Mouse (Mus musculus) lung, postnatal 0 days (tissue): ENCODE results near the gene Hsd17b11. TPM values are rescaled to one million over a fixed set of nuclear protein-coding genes. Genes with fewer than 3 reads are reported as not detected.

Experiments
- ATAC-seq: fragments of 200-750 bp; cut with Nextera tagmentation; 2 replicates; pipeline ENCODE4 v1.8.0; 2017; ENCODE audit warnings: moderate library complexity
- DNase-seq: peaks from one replicate; pipeline ENCODE4 v3.0.0-alpha.2; 2016; ENCODE audit warnings: low spot score
- H3K27ac ChIP-seq: fragments of 300-500 bp; sonication (generic); 2 replicates; pipeline ENCODE4 v1.5.1; 2014; ENCODE audit warnings: antibody characterized with exemption, mild to moderate bottlenecking, low read length, mixed read lengths
- H3K27me3 ChIP-seq: fragments of 300-500 bp; sonication (generic); replicated peaks from 2 replicates; pipeline ENCODE4 v1.6.1; 2014; ENCODE audit warnings: low read length, mixed read lengths; ENCODE audit not compliant: insufficient read depth
- H3K36me3 ChIP-seq: fragments of 300-500 bp; sonication (generic); 2 replicates; pipeline ENCODE4 v1.6.1; 2014; ENCODE audit warnings: low read length, mixed read lengths; ENCODE audit not compliant: insufficient read depth
- H3K4me1 ChIP-seq: fragments of 300-500 bp; sonication (generic); 2 replicates; pipeline ENCODE4 v1.6.1; 2014; ENCODE audit warnings: antibody characterized with exemption, low read depth, low read length, mixed read lengths; ENCODE audit not compliant: insufficient read depth
- H3K4me2 ChIP-seq: fragments of 300-500 bp; sonication (generic); replicated peaks from 2 replicates; pipeline ENCODE4 v1.6.1; 2014; ENCODE audit warnings: low read depth, mild to moderate bottlenecking, low read length, moderate library complexity, mixed read lengths
- H3K4me3 ChIP-seq: fragments of 300-500 bp; sonication (generic); 2 replicates; pipeline ENCODE4 v1.5.1; 2014; ENCODE audit warnings: low read depth, low read length
- H3K9ac ChIP-seq: fragments of 300-500 bp; sonication (generic); replicated peaks from 2 replicates; pipeline ENCODE4 v1.6.1; 2014; ENCODE audit warnings: low read depth, mild to moderate bottlenecking
- H3K9me3 ChIP-seq: fragments of 300-500 bp; sonication (generic); 2 replicates; pipeline ENCODE4 v1.6.1; 2016; ENCODE audit warnings: low read length, mixed read lengths
- CTCF ChIP-seq: IDR thresholded peaks from 2 replicates; pipeline ENCODE4 v1.5.1; 2016; ENCODE audit warnings: antibody characterized with exemption, mild to moderate bottlenecking
- EP300 ChIP-seq: IDR thresholded peaks from 2 replicates; pipeline ENCODE4 v1.6.1; 2016; ENCODE audit warnings: antibody characterized with exemption, mild to moderate bottlenecking, control low read depth
- WGBS: fragments of 180-500 bp; shearing (Covaris S2); extraction: QIAGEN DNeasy Blood & Tissue Kit; methylation state at CpG from one replicate; pipeline ENCODE4 v1.1.7; 2014; 5-methylcytosine and 5-hydroxymethylcytosine counted together
- polyA plus RNA-seq: library from polyadenylated mRNA; unstranded; fragments of >200 nt; fragmentation: Nextera tagmentation; extraction: Ambion mirVana; gene quantifications from 2 replicates; pipeline ENCODE4 v1.2.1, GENCODE M21; 2015

Gene Hsd17b11
- polyA plus RNA-seq, 1 experiment from 2014 or later: 17.8 TPM

GRCm38 (mm10) chr5:104048139-104048538 lies 26.4 kb upstream of the Hsd17b11 start:
- peak overlapping the region; percentile 86; the same call in 1 of the 2 replicates for H3K4me3 ChIP-seq
- 0 out of 2 replicates have a peak overlapping the region, but pooled peaks have one; percentile 85 for H3K9ac ChIP-seq
- 25% methylated on average over 4 of the region's 4 CpGs for WGBS

GRCm38 (mm10) chr5:104047200-104048105 lies 25.7 kb upstream of the Hsd17b11 start:
- H3K4me1 ChIP-seq: peaks cover 8% of the 10 kb centered on the region; the same call in 1 of the 2 replicates

More at GRCm38 (mm10) chr5:104048139-104048538, 26.4 kb upstream of the Hsd17b11 start:
- peaks cover 8% of the 10 kb centered on the region; the same call in 1 of the 2 replicates for H3K4me1 ChIP-seq
- H3K27me3 ChIP-seq: no peaks in the 10 kb centered on the region
- H3K9me3 ChIP-seq: no peaks in the 10 kb centered on the region
- ATAC-seq: no peak
- no peak for DNase-seq
- H3K27ac ChIP-seq: peak overlapping the region; percentile 94; the same call in 1 of the 2 replicates
- TF ChIP-seq EP300 (no peak), CTCF (peak; percentile 45)
- peak overlapping the region; percentile 78 for H3K4me2 ChIP-seq
- peaks cover 12% of the 10 kb centered on the region; the same call in 1 of the 2 replicates for H3K36me3 ChIP-seq

GRCm38 (mm10) chr5:104046256-104047199 lies 24.8 kb upstream of the Hsd17b11 start, which contains the start of gene Nudt9:
Gene Nudt9 (plus strand): TSS chr5:104046306.
- Histone ChIP-seq H3K4me2 (peak within 1 kb of the TSS; percentile 78), H3K9me3 (no peaks in the 10 kb centered on the region), H3K4me1 (peaks cover 8% of the 10 kb centered on the region; the same call in 1 of the 2 replicates), H3K27ac (peak within 1 kb of the TSS; percentile 94), H3K36me3 (peaks cover 11% of the 10 kb centered on the region; the same call in 1 of the 2 replicates), H3K9ac (peak within 1 kb of the TSS; percentile 85), H3K4me3 (peak within 1 kb of the TSS; percentile 86), H3K27me3 (no peaks in the 10 kb centered on the region)
- peak; percentile 99 for ATAC-seq
- TF ChIP-seq CTCF (0 out of 2 replicates have a peak, but pooled peaks have one; percentile 15), EP300 (no peak)
- WGBS: 6% methylated on average over 68 of the region's 90 CpGs
- peak; percentile 99 for DNase-seq

More at GRCm38 (mm10) chr5:104047200-104048105, 25.7 kb upstream of the Hsd17b11 start:
- H3K4me3 ChIP-seq: peak overlapping the region; percentile 86
- H3K36me3 ChIP-seq: peaks cover 12% of the 10 kb centered on the region; the same call in 1 of the 2 replicates
- ATAC-seq: no peak
- H3K27ac ChIP-seq: peak overlapping the region; percentile 94
- DNase-seq: peak; percentile 31
- WGBS: under 1% methylated on average over 19 of the region's 19 CpGs
- no peaks in the 10 kb centered on the region for H3K9me3 ChIP-seq
- TF ChIP-seq CTCF (no peak), EP300 (no peak)
- no peaks in the 10 kb centered on the region for H3K27me3 ChIP-seq
- peak overlapping the region; percentile 78 for H3K4me2 ChIP-seq
- H3K9ac ChIP-seq: peak overlapping the region; percentile 85

- Histone ChIP-seq H3K27ac (no peak overlapping the region), H3K4me3 (no peak overlapping the region), H3K27me3 (no peaks in the 10 kb centered on the region), H3K4me2 (no peak overlapping the region), H3K9me3 (no peaks in the 10 kb centered on the region), H3K9ac (no peak overlapping the region), H3K36me3 (no peaks in the 10 kb centered on the region), H3K4me1 (peaks cover 8% of the 10 kb centered on the region; the same call in 1 of the 2 replicates)
- WGBS: 28% methylated on average over 2 of the region's 2 CpGs
- no peak for DNase-seq
- TF ChIP-seq CTCF: no peak
- no peak for ATAC-seq
Measured at GRCm38 (mm10) chr5:104043704-104044103, 22.0 kb upstream of the Hsd17b11 start.

- no peak overlapping the region for H3K4me3 ChIP-seq
- H3K27ac ChIP-seq: no peak overlapping the region
- no peak for DNase-seq
- no peaks in the 10 kb centered on the region for H3K9me3 ChIP-seq
- H3K4me1 ChIP-seq: peaks cover 4% of the 10 kb centered on the region; the same call in 1 of the 2 replicates
- 84% methylated on average over 2 of the region's 2 CpGs for WGBS
- no peak overlapping the region for H3K4me2 ChIP-seq
- ATAC-seq: no peak
- TF ChIP-seq EP300: no peak
- no peak for TF ChIP-seq CTCF
- no peak overlapping the region for H3K9ac ChIP-seq
- no peaks in the 10 kb centered on the region for H3K27me3 ChIP-seq
- no peaks in the 10 kb centered on the region for H3K36me3 ChIP-seq
Measured at GRCm38 (mm10) chr5:104042906-104043305, 21.2 kb upstream of the Hsd17b11 start.
